Mouse (Mus musculus) spleen, adult 2 months (tissue): ENCODE measurements around the gene Iyd. TPM values are rescaled to one million over a fixed set of nuclear protein-coding genes. Genes with fewer than 3 reads are reported as not detected.

Source experiments
- DNase-seq, 2 experiments: peaks; one replicate each; pipeline versions ENCODE4 v3.0.0 to v3.0.0-alpha.2; 2012 to 2021; ENCODE audit warnings: low spot score in 2 of 2, low read depth in 1 of 2
- H3K27ac ChIP-seq: fragments of 200-500 bp; 2 replicates; pipeline ENCODE4 v1.5.1; 2012; ENCODE audit warnings: low read length, inconsistent platforms; ENCODE audit not compliant: insufficient read depth
- H3K27me3 ChIP-seq: fragments of 200-500 bp; 2 replicates; pipeline ENCODE4 v1.6.1; 2012; ENCODE audit warnings: mild to moderate bottlenecking, moderate library complexity, low read length, inconsistent platforms; ENCODE audit not compliant: control insufficient read depth, insufficient read depth
- H3K36me3 ChIP-seq: fragments of 200-500 bp; 2 replicates; pipeline ENCODE4 v1.6.1; 2012; ENCODE audit warnings: mild to moderate bottlenecking, low read length, inconsistent platforms; ENCODE audit not compliant: control insufficient read depth, insufficient read depth
- H3K4me1 ChIP-seq: fragments of 200-500 bp; 2 replicates; pipeline ENCODE4 v1.6.1; 2011; ENCODE audit warnings: inconsistent platforms; ENCODE audit not compliant: control insufficient read depth, insufficient read depth, insufficient read length
- H3K4me3 ChIP-seq: fragments of 200-500 bp; 2 replicates; pipeline ENCODE4 v1.5.1; 2011; ENCODE audit warnings: mild to moderate bottlenecking, inconsistent platforms; ENCODE audit not compliant: insufficient read depth, insufficient read length; ENCODE audit errors: extremely low read depth
- CTCF ChIP-seq: fragments of 200-500 bp; IDR thresholded peaks from 2 replicates; pipeline ENCODE4 v1.5.1; 2011; ENCODE audit warnings: mild to moderate bottlenecking, inconsistent platforms; ENCODE audit not compliant: insufficient read depth, insufficient read length, insufficient replicate concordance; ENCODE audit errors: extremely low read depth
- POLR2A ChIP-seq: fragments of 200-500 bp; IDR thresholded peaks from 2 replicates; pipeline ENCODE4 v1.6.1; 2011; ENCODE audit warnings: low read depth, low read length, inconsistent platforms
- WGBS: fragments of 180-500 bp; shearing (Covaris S2); methylation state at CpG from one replicate; pipeline ENCODE4 v1.1.7; 2018; 5-methylcytosine and 5-hydroxymethylcytosine counted together
- polyA plus RNA-seq: library from polyadenylated mRNA; depleted of rRNA; stranded (reverse); fragments of >200 nt; gene quantifications from 2 replicates; pipeline ENCODE4 v1.2.3, GENCODE M21; 2012

Iyd gene
- polyA plus RNA-seq, 1 experiment: not detected

DNA sequence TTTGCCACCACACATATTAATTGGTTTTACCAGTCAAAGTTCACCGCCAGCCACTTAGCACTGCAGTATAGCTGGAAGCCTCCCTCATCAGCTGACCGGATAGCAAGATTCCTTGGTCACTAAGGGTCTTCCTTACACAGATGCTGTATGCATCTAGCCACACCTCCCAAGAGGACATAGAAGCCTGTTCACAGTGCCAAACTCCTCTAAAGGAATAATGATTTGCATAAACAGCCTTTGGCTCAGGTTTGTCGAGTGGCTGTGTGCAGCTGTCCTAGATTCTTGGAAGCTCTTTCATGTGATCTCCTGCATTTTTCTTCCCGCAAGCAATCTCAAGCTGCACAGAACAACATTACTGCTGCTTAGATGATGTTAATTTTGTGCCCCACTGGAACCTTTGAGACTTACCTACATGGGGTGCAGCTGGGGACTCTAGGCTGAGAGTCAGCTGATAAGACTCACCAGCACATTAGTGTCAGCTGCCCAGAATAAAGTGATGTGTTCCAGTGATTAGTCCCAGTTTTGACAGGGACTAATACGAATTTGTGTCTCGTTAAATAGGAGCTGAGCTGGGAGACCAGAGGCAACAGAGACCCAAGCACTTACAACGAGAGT is 30.3 kb upstream of the Iyd start:
- TF ChIP-seq CTCF (no peak), POLR2A (no peak)
- H3K27ac ChIP-seq: no peak overlapping the region

GRCm38 (mm10) chr10:3510486-3510885 is 29.6 kb upstream of the Iyd start:
- WGBS: 70% methylated on average over 3 of the region's 3 CpGs
- H3K27me3 ChIP-seq: no peaks in the 10 kb centered on the region
- H3K36me3 ChIP-seq: no peaks in the 10 kb centered on the region
- no peak for DNase-seq
- H3K27ac ChIP-seq: no peak overlapping the region
- no peaks in the 10 kb centered on the region for H3K4me1 ChIP-seq
- TF ChIP-seq POLR2A (no peak), CTCF (no peak)
- no peak overlapping the region for H3K4me3 ChIP-seq

More for the DNA sequence above, 30.3 kb upstream of the Iyd start:
- no peak overlapping the region for H3K4me3 ChIP-seq
- H3K27me3 ChIP-seq: no peaks in the 10 kb centered on the region
- no peak for DNase-seq
- H3K4me1 ChIP-seq: no peaks in the 10 kb centered on the region
- no peaks in the 10 kb centered on the region for H3K36me3 ChIP-seq
- 87% methylated on average over 7 of the region's 7 CpGs for WGBS

GRCm38 (mm10) chr10:3511401-3511800 is 28.6 kb upstream of the Iyd start:
- Histone ChIP-seq H3K4me1 (no peaks in the 10 kb centered on the region), H3K36me3 (no peaks in the 10 kb centered on the region), H3K27me3 (no peaks in the 10 kb centered on the region), H3K27ac (no peak overlapping the region), H3K4me3 (no peak overlapping the region)
- 24% methylated on average over 3 of the region's 3 CpGs for WGBS
- no peak for TF ChIP-seq CTCF
- no peak for TF ChIP-seq POLR2A
- no peak for DNase-seq

DNA sequence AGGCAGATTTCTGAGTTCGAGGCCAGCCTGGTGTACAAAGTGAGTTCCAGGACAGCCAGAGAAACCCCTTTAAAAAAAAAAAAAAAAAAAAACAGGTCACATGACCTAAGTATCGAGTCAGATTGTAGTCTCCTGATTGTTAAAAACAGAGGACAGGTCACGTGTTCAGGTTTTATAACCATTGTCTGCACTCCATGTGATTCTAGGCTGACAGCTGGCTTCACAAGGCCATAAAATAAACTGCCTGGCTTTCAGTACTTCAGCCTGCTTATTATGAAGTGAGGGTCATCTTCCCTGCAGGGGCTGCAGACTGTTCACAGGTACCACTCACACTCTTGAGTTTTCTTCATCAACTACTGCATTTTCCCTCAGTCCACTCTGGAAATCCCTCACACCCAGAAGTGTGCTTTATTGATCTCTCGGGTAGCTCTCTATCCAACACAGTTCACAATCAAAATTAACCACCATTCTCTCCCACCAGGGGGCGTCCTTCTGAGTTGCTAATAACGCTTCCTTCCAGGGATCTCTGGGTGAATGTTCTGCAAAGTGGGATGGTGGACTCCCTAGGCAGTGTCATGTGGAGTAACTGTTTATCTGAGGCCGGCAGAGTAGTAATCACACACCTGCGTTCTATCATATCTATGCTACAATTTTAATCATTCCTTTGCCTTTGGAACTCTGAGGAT is 27.3 kb upstream of the Iyd start:
- 76% methylated on average over 8 of the region's 8 CpGs for WGBS
- no peak overlapping the region for H3K4me3 ChIP-seq

GRCm38 (mm10) chr10:3513947-3514346 is 26.1 kb upstream of the Iyd start:
- H3K36me3 ChIP-seq: no peaks in the 10 kb centered on the region
- TF ChIP-seq CTCF: no peak
- no peak for TF ChIP-seq POLR2A
- no peaks in the 10 kb centered on the region for H3K4me1 ChIP-seq
- 82% methylated on average over 6 of the region's 6 CpGs for WGBS
- H3K27me3 ChIP-seq: no peaks in the 10 kb centered on the region
- H3K4me3 ChIP-seq: no peak overlapping the region
- DNase-seq: no peak
- H3K27ac ChIP-seq: no peak overlapping the region

More for the DNA sequence above, 27.3 kb upstream of the Iyd start:
- Histone ChIP-seq H3K4me1 (no peaks in the 10 kb centered on the region), H3K27ac (no peak overlapping the region), H3K36me3 (no peaks in the 10 kb centered on the region), H3K27me3 (no peaks in the 10 kb centered on the region)
- no peak for DNase-seq
- TF ChIP-seq CTCF (no peak), POLR2A (no peak)

GRCm38 (mm10) chr10:3514634-3515033 is 25.4 kb upstream of the Iyd start:
- no peak for DNase-seq
- H3K27me3 ChIP-seq: no peaks in the 10 kb centered on the region
- no peak overlapping the region for H3K27ac ChIP-seq
- H3K4me3 ChIP-seq: no peak overlapping the region
- no peaks in the 10 kb centered on the region for H3K36me3 ChIP-seq
- 86% methylated on average over 1 of the region's 1 CpGs for whole genome bisulfite sequencing
- no peaks in the 10 kb centered on the region for H3K4me1 ChIP-seq
- TF ChIP-seq POLR2A (no peak), CTCF (no peak)

DNA sequence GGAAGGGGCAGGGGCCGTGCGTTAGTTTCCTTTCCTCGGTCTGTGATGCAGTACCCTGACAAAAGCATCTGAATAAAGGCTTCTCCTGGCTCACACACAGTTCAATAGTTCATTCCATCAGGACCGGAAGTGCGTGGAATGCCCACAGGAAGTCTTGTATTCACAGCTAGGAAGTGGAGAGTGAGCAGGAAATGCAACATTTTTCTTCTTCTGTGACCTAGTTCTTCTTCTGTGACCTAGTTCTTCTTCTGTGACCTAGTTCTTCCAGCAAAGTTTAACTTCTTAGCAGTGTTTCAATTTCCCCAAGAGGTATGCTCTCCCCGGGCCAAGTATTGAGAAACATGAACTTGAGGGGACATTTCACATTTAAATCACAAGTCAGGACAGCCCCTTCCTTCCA is 23.6 kb upstream of the Iyd start:
- Histone ChIP-seq H3K4me1 (no peaks in the 10 kb centered on the region), H3K4me3 (no peak overlapping the region), H3K27ac (no peak overlapping the region), H3K36me3 (no peaks in the 10 kb centered on the region), H3K27me3 (no peaks in the 10 kb centered on the region)
- WGBS: 16% methylated on average over 6 of the region's 6 CpGs
- DNase-seq: no peak
- TF ChIP-seq CTCF (no peak), POLR2A (no peak)
